1 mouse cellular context compared by ENCODE assay signal in genomic region chr13:97137466-97138400, GRCm38 (mm10).
TF ChIP-seq lines count a peak whose summit lies in the region.

TSS of gene Gfm2 (plus strand) at chr13:97137937.
TSS of gene Nsa2 (minus strand) at chr13:97137937.

TF ChIP-seq in CH12.LX, 34 proteins besides CTCF, POLR2A, EP300 and RAD21 (continued from another document):
- TF ChIP-seq ZMIZ1 (IDR thresholded peaks at IDR 0.05; ENCODE audit: low read depth, low read length) (peak; percentile 41; the same call in 1 of the 2 replicates), JUN (IDR thresholded peaks at IDR 0.05; ENCODE audit: insufficient read depth, low read depth, low read length) (no peak), IRF4 (IDR thresholded peaks at IDR 0.05; ENCODE audit: low read depth, low read length) (peak; percentile 79), CHD1 (IDR thresholded peaks at IDR 0.05; ENCODE audit: low read depth, low read length) (no peak), RCOR1 (conservative IDR thresholded peaks at IDR 0.05; ENCODE audit: low read depth, low read length) (no peak), GABPA (IDR thresholded peaks at IDR 0.05; ENCODE audit: insufficient replicate concordance, low read depth, low read length) (no peak; the same call in 1 of the 2 replicates), BHLHE40 (IDR thresholded peaks at IDR 0.05; ENCODE audit: low read depth, low read length) (no peak), CHD2 (IDR thresholded peaks at IDR 0.05; ENCODE audit: low read length) (0 out of 2 replicates have a peak, but pooled peaks have one; percentile 20), ZKSCAN1 (IDR thresholded peaks at IDR 0.05; ENCODE audit: borderline replicate concordance, low read depth, low read length) (no peak), KAT2A (IDR thresholded peaks at IDR 0.05; ENCODE audit: insufficient replicate concordance, low read length) (peak; percentile 85; the same call in 1 of the 2 replicates), USF1 (IDR thresholded peaks at IDR 0.05; ENCODE audit: low read depth, low read length) (no peak), JUND (conservative IDR thresholded peaks at IDR 0.05; ENCODE audit: low read depth, low read length) (no peak), TBP (conservative IDR thresholded peaks at IDR 0.05; ENCODE audit: low read depth, low read length) (peak; percentile 90), MEF2A (IDR thresholded peaks at IDR 0.05; ENCODE audit: borderline replicate concordance, low read depth, low read length) (peak; percentile 54; the same call in 1 of the 2 replicates), MAX (IDR thresholded peaks at IDR 0.05; ENCODE audit: low read length) (no peak; the same call in 1 of the 2 replicates), PAX5 (IDR thresholded peaks at IDR 0.05; ENCODE audit: low read length) (no peak), NRF1 (IDR thresholded peaks at IDR 0.05; ENCODE audit: low read depth, low read length) (peak; percentile 69), SMC3 (IDR thresholded peaks at IDR 0.05; ENCODE audit: low read depth, low read length) (no peak)
